Mouse (Mus musculus) kidney, adult 2 months (tissue): ENCODE data around the gene Ppp6r3.

ENCODE experiments used
- CTCF ChIP-seq: fragments of 200-500 bp; conservative IDR thresholded peaks from 2 replicates; pipeline ENCODE4 v1.5.1; 2011; ENCODE audit warnings: low read depth, mild to moderate bottlenecking, control low read depth, low read length, moderate library complexity, mixed read lengths; ENCODE audit not compliant: insufficient read depth, insufficient read length
- POLR2A ChIP-seq: fragments of 200-500 bp; IDR thresholded peaks from one replicate; pipeline ENCODE4 v1.6.1; 2011; ENCODE audit warnings: low read depth, low read length, control low read depth

DNA sequence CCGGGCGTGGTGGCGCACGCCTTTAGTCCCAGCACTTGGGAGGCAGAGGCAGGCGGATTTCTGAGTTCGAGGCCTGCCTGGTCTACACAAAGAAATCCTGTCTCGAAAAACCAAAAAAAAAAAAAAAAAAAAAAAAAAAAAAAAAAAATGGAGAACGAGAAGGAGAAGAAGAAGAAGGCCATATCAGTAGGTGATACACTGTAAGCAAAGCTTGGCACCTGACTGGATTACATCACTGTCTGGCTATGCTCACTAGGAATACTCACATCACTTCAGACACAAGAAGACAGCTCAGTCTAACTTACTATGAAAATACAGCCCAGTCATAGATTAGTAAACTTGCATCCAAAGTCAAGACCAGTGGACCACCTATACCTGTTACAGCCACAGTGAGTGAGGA, 20.8 kb downstream of the Ppp6r3 start:
- TF ChIP-seq POLR2A (no peak), CTCF (no peak)
